Mouse (Mus musculus): ENCODE data around the gene Epb42.

DNA sequence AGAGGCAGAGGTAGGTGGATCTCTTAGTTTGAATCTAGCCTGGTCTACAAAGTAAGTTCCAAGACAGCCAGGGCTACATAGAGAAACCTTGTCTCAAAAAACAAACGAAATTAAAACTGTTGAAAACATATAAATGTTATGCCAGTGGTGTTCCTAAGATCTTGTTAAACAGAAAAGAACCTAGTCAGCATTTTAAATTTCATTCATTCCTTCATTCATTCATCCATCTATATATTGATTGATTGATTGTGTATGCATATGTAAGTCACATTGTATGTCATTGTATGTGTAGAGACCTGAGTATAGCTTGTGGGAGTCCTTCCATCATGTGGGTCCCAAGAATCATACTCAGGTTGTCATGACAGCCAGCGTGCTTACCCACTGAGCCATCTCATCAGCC lies 21.4 kb downstream of the Epb42 start:
- TF ChIP-seq CTCF (IDR thresholded peaks at IDR 0.05), result no peak
- no peak for TF ChIP-seq EP300 (IDR thresholded peaks at IDR 0.05)
